25 mouse cellular contexts compared by ENCODE assay signal in the genomic region with DNA sequence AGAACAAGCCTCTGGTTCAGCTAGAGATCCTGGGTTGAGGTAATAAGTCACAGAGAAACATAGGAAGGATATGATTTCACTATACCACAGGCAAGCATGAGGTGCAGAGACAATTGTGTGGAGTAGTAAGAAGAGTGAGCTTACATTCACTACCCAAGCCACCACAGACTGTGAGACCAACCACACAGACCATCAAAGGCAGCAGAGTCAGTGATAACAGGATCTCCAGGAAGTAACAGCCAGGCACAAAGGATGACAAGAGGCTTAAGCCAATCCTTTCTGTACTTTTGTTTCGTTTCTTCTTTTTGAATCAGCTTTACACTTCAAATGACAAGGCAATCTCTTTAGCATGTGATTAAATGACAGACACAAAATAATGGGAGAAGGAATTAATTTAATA.
DNase-seq lines count a peak whose midpoint lies in the region; ATAC-seq and TF ChIP-seq lines count a peak whose summit lies in the region.
"Had no signal": no experiment of that assay in that cellular context is flagged by ENCODE, and none has a peak within 500 bp of the region (broad histone marks: within the 10 kb centered on the region; RNA-seq: fewer than 3 reads in every experiment).

No protein-coding gene starts in this region.

- H3K27ac ChIP-seq in MEL (ENCODE audit: control insufficient read depth, low read depth, low read length): no peak overlapping the region
- no peak overlapping the region for H3K27ac ChIP-seq in liver, embryonic 11.5 days (ENCODE audit: low read depth, low read length)

- no peaks in the 10 kb centered on the region for H3K27me3 ChIP-seq in megakaryocyte, embryonic 14.5 days (replicated peaks)
- no peaks in the 10 kb centered on the region for H3K27me3 ChIP-seq in MEL (ENCODE audit: control insufficient read depth in 1 of 2, insufficient read depth in 2 of 2, low read length in 2 of 2)
- no peaks in the 10 kb centered on the region for H3K27me3 ChIP-seq in liver, embryonic 11.5 days (replicated peaks; ENCODE audit: control insufficient read depth, insufficient read depth, low read length)
- H3K27me3 ChIP-seq: CH12.LX, Patski had no signal

- no peak for TF ChIP-seq CTCF in MEL (IDR thresholded peaks at IDR 0.05 in 2 of 3, conservative IDR thresholded peaks at IDR 0.05 in 1 of 3; ENCODE audit: control insufficient read depth in 1 of 3, insufficient read depth in 1 of 3, low read depth in 2 of 3, low read length in 3 of 3, poor library complexity in 1 of 3, severe bottlenecking in 1 of 3)

- no peak for ATAC-seq in megakaryocyte, adult 5-6 weeks (ENCODE audit: poor library complexity, severe bottlenecking)
- ATAC-seq in liver, embryonic 11.5 days (replicated peaks; ENCODE audit: low FRiP score): no peak
- ATAC-seq in erythroid progenitor cell, adult 5-6 weeks (replicated peaks; ENCODE audit: low FRiP score, poor library complexity, severe bottlenecking): no peak
- ATAC-seq: activated CD4-positive, CD25-positive, alpha-beta regulatory T cell, adult 4 months; CD4-positive, CD25-positive, alpha-beta regulatory T cell, adult 4 months; Patski had no signal

- H3K36me3 ChIP-seq in megakaryocyte, embryonic 14.5 days (replicated peaks; ENCODE audit: low read length): no peaks in the 10 kb centered on the region
- no peaks in the 10 kb centered on the region for H3K36me3 ChIP-seq in MEL (ENCODE audit: control insufficient read depth in 1 of 2, insufficient read depth in 2 of 2, low read length in 2 of 2)
- H3K36me3 ChIP-seq in liver, embryonic 11.5 days (ENCODE audit: control insufficient read depth, insufficient read depth, low read length): no peaks in the 10 kb centered on the region
- H3K36me3 ChIP-seq: G1E had no signal

- DNase-seq in 416B (ENCODE audit: low read depth) (peak; percentile 14), MEL (ENCODE audit: low read depth, low spot score) (peak; percentile 51), MEL-GATA-1-ER (ENCODE audit: extremely low read depth, low read depth) (peak; percentile 31)
- no peak for DNase-seq in liver, embryonic 11.5 days (ENCODE audit: low spot score)
- no peak for DNase-seq in urinary bladder, postnatal 25 days (ENCODE audit: low spot score)
- DNase-seq: adrenal gland, adult 2 months; adrenal gland, adult 8-10 months; adrenal gland, postnatal 10 days; adrenal gland, postnatal 14 days; adrenal gland, postnatal 25 days; adrenal gland, postnatal 36 days; B cell, adult 2 months; cerebellum, adult 11 months; cerebellum, adult 11-12 months; cerebellum, adult 18-20 months; cerebellum, adult 2 months; cerebellum, adult 8-10 months had no signal

- H3K79me2 ChIP-seq in MEL (ENCODE audit: control insufficient read depth, insufficient read depth, low read length, poor library complexity): no peaks in the 10 kb centered on the region

- WGBS in liver, embryonic 11.5 days: 10% methylated on average over 1 of the region's 1 CpGs

- H3K9me3 ChIP-seq in megakaryocyte, embryonic 14.5 days: peaks cover 4% of the 10 kb centered on the region; the same call in 1 of the 2 replicates
- H3K9me3 ChIP-seq in MEL (replicated peaks; ENCODE audit: insufficient read depth, low read length): peaks cover 2% of the 10 kb centered on the region; the same call in 1 of the 2 replicates
- no peaks in the 10 kb centered on the region for H3K9me3 ChIP-seq in liver, embryonic 11.5 days (ENCODE audit: control insufficient read depth, low read length)

- H3K4me3 ChIP-seq in megakaryocyte, embryonic 14.5 days (replicated peaks): peak overlapping the region; percentile 8
- H3K4me3 ChIP-seq in MEL (ENCODE audit: control insufficient read depth in 1 of 2, insufficient read depth in 1 of 2, low read depth in 2 of 2, low read length in 2 of 2): 0 out of 4 replicates have a peak overlapping the region, but pooled peaks of 1 of the 2 experiments have one; percentile 8
- H3K4me3 ChIP-seq in liver, embryonic 11.5 days (ENCODE audit: low read depth, low read length): no peak overlapping the region

- H3K4me2 ChIP-seq in liver, embryonic 11.5 days: no peak overlapping the region

- TF ChIP-seq RAD21 in MEL (IDR thresholded peaks at IDR 0.05; ENCODE audit: low read depth, low read length): no peak; the same call in 1 of the 2 replicates

- no peak overlapping the region for H3K9ac ChIP-seq in MEL (ENCODE audit: control insufficient read depth, low read depth, low read length, poor library complexity, severe bottlenecking)
- H3K9ac ChIP-seq in liver, embryonic 11.5 days (ENCODE audit: low read depth, low read length): no peak overlapping the region

- TF ChIP-seq POLR2A in MEL (IDR thresholded peaks at IDR 0.05; ENCODE audit: control insufficient read depth in 1 of 2, insufficient read depth in 1 of 2, low read depth in 1 of 2, low read length in 2 of 2, poor library complexity in 1 of 2): no peak

- no peaks in the 10 kb centered on the region for H3K4me1 ChIP-seq in megakaryocyte, embryonic 14.5 days
- H3K4me1 ChIP-seq in MEL (ENCODE audit: control insufficient read depth in 1 of 2, insufficient read depth in 2 of 2, low read length in 2 of 2): no peaks in the 10 kb centered on the region
- H3K4me1 ChIP-seq in liver, embryonic 11.5 days (replicated peaks; ENCODE audit: control insufficient read depth, insufficient read depth, low read length): no peaks in the 10 kb centered on the region

- TF ChIP-seq EP300 in MEL (IDR thresholded peaks at IDR 0.05; ENCODE audit: low read depth in 1 of 2, low read length in 2 of 2): peak in 1 of 2 experiments; percentile 35; a peak in 2 of 4 replicates

TF ChIP-seq in MEL, 35 proteins besides CTCF, POLR2A, EP300 and RAD21:
- TF ChIP-seq POLR2AphosphoS2 (IDR thresholded peaks at IDR 0.05; ENCODE audit: low read length) (no peak), USF1 (IDR thresholded peaks at IDR 0.05; ENCODE audit: low read depth, low read length) (no peak), SIN3A (IDR thresholded peaks at IDR 0.05; ENCODE audit: low read length) (0 out of 2 replicates have a peak, but pooled peaks have one; percentile 32), ELF1 (IDR thresholded peaks at IDR 0.05; ENCODE audit: low read depth, low read length) (peak; percentile 51; the same call in 1 of the 2 replicates), TAL1 (IDR thresholded peaks at IDR 0.05; ENCODE audit: low read length) (no peak), NELFE (IDR thresholded peaks at IDR 0.05; ENCODE audit: low read depth, low read length) (0 out of 2 replicates have a peak, but pooled peaks have one; percentile 16), GATA1 (IDR thresholded peaks at IDR 0.05; ENCODE audit: low read depth, low read length) (no peak), POLR2AphosphoS5 (IDR thresholded peaks at IDR 0.05; ENCODE audit: borderline replicate concordance, low read depth, low read length) (no peak), ZNF384 (IDR thresholded peaks at IDR 0.05; ENCODE audit: low read depth, low read length) (no peak), CHD1 (IDR thresholded peaks at IDR 0.05; ENCODE audit: low read depth, low read length) (no peak), ZMIZ1 (IDR thresholded peaks at IDR 0.05; ENCODE audit: low read depth, low read length) (no peak), BHLHE40 (IDR thresholded peaks at IDR 0.05; ENCODE audit: borderline replicate concordance, low read depth, low read length) (peak; percentile 32; the same call in 1 of the 2 replicates), NRF1 (IDR thresholded peaks at IDR 0.05; ENCODE audit: insufficient read depth, low read depth, low read length, poor library complexity, severe bottlenecking) (no peak), SMC3 (IDR thresholded peaks at IDR 0.05; ENCODE audit: low read depth, low read length) (peak; percentile 8; the same call in 1 of the 2 replicates), MYC (IDR thresholded peaks at IDR 0.05; ENCODE audit: low read depth, low read length) (no peak), MXI1 (IDR thresholded peaks at IDR 0.05; ENCODE audit: low read depth, low read length) (no peak), TBP (IDR thresholded peaks at IDR 0.05; ENCODE audit: low read depth, low read length) (peak; percentile 49; the same call in 1 of the 2 replicates), TCF12 (IDR thresholded peaks at IDR 0.05; ENCODE audit: low read depth, low read length) (no peak)

Comparison
In these comparisons a context has a peak if more than half of its experiments do, and no peak if none do; other contexts are left out.
1. DNase-seq: peak in 416B (single experiment), MEL (single experiment) and MEL-GATA-1-ER (single experiment); none in liver, embryonic 11.5 days (single experiment) and urinary bladder, postnatal 25 days (single experiment).